12 mouse cellular contexts compared by ENCODE assay signal in genomic region chr10:77144372-77144771, GRCm38 (mm10). TPM values are rescaled to one million over a fixed set of nuclear protein-coding genes. Genes with fewer than 3 reads are reported as not detected.
A peak's percentile ranks its signal among the peaks of the same experiment; 100 is the strongest.
DNase-seq lines count a peak whose midpoint lies in the region; ATAC-seq and TF ChIP-seq lines count a peak whose summit lies in the region.
"Had no signal": no experiment of that assay in that cellular context is flagged by ENCODE, and none has a peak within 500 bp of the region (broad histone marks: within the 10 kb centered on the region; RNA-seq: fewer than 3 reads in every experiment).

No protein-coding gene starts in this region.

- TF ChIP-seq CTCF in heart, adult 2 months (IDR thresholded peaks at IDR 0.05), result peak; percentile 48
- peak; percentile 61 for TF ChIP-seq CTCF in liver, postnatal 0 days (IDR thresholded peaks at IDR 0.05; ENCODE audit: low read depth)

- no peak overlapping the region for H3K27ac ChIP-seq in heart, adult 2 months
- no peak overlapping the region for H3K27ac ChIP-seq in liver, postnatal 0 days (ENCODE audit: low read depth)
- no peak overlapping the region for H3K27ac ChIP-seq in liver, embryonic 11.5 days (ENCODE audit: low read depth, low read length)
- H3K27ac ChIP-seq: forebrain, embryonic 13.5 days had no signal

- no peak for DNase-seq in heart, adult 2 months
- no peak for DNase-seq in heart, adult 18-20 months
- DNase-seq in liver, postnatal 0 days, result no peak
- no peak for DNase-seq in liver, embryonic 11.5 days (ENCODE audit: low spot score)
- DNase-seq in kidney, postnatal 25 days, result peak; percentile 60 to 68
- peak; percentile 68 to 73 for DNase-seq in lung, postnatal 4 days
- DNase-seq: heart, adult 11 months had no signal

- no peaks in the 10 kb centered on the region for H3K36me3 ChIP-seq in heart, adult 2 months (ENCODE audit: control insufficient read depth, insufficient read depth, low read length)
- no peaks in the 10 kb centered on the region for H3K36me3 ChIP-seq in liver, postnatal 0 days (replicated peaks; ENCODE audit: insufficient read depth, low read length)
- H3K36me3 ChIP-seq in liver, embryonic 11.5 days (ENCODE audit: control insufficient read depth, insufficient read depth, low read length), result no peaks in the 10 kb centered on the region; the same call in 1 of the 2 replicates

- no peak overlapping the region for H3K4me2 ChIP-seq in liver, postnatal 0 days (ENCODE audit: low read depth, low read length)
- H3K4me2 ChIP-seq in liver, embryonic 11.5 days, result no peak overlapping the region
- H3K4me2 ChIP-seq: forebrain, embryonic 13.5 days had no signal

- TF ChIP-seq POLR2A in heart, adult 2 months (IDR thresholded peaks at IDR 0.05; ENCODE audit: insufficient read depth, low read depth, low read length), result no peak

- no peak for TF ChIP-seq EP300 in heart, adult 2 months (IDR thresholded peaks at IDR 0.05; ENCODE audit: insufficient read depth, low read depth, low read length)
- no peak for TF ChIP-seq EP300 in liver, postnatal 0 days (IDR thresholded peaks at IDR 0.05; ENCODE audit: low read depth)

- H3K4me3 ChIP-seq in heart, adult 2 months, result no peak overlapping the region
- H3K4me3 ChIP-seq in liver, postnatal 0 days (ENCODE audit: low read depth, low read length), result no peak overlapping the region
- no peak overlapping the region for H3K4me3 ChIP-seq in liver, embryonic 11.5 days (ENCODE audit: low read depth, low read length)
- H3K4me3 ChIP-seq: forebrain, embryonic 13.5 days had no signal

- H3K4me1 ChIP-seq in heart, adult 2 months (ENCODE audit: control insufficient read depth, insufficient read depth, low read length), result no peaks in the 10 kb centered on the region
- H3K4me1 ChIP-seq in liver, postnatal 0 days (ENCODE audit: insufficient read depth), result 0 out of 2 replicates have a peak, but pooled peaks cover 6% of the 10 kb centered on the region
- H3K4me1 ChIP-seq in liver, embryonic 11.5 days (replicated peaks; ENCODE audit: control insufficient read depth, insufficient read depth, low read length), result peaks cover 8% of the 10 kb centered on the region; the same call in 1 of the 2 replicates

- H3K9ac ChIP-seq in heart, adult 2 months (ENCODE audit: low read depth, low read length), result no peak overlapping the region
- H3K9ac ChIP-seq in liver, postnatal 0 days (replicated peaks), result no peak overlapping the region
- H3K9ac ChIP-seq in liver, embryonic 11.5 days (ENCODE audit: low read depth, low read length), result no peak overlapping the region
- H3K9ac ChIP-seq: forebrain, embryonic 13.5 days had no signal

- H3K79me2 ChIP-seq in heart, adult 2 months (replicated peaks; ENCODE audit: control insufficient read depth, insufficient read depth, low read length), result no peaks in the 10 kb centered on the region; the same call in 1 of the 2 replicates

- ATAC-seq in liver, postnatal 0 days, result peak; percentile 35; the same call in 1 of the 2 replicates
- no peak for ATAC-seq in liver, embryonic 11.5 days (replicated peaks; ENCODE audit: low FRiP score)
- ATAC-seq in granulocyte monocyte progenitor cell, adult 5-6 weeks (replicated peaks; ENCODE audit: poor library complexity, severe bottlenecking), result no peak
- ATAC-seq in activated CD4-positive, CD25-positive, alpha-beta regulatory T cell, adult 4 months, result no peak
- ATAC-seq: CD4-positive, CD25-positive, alpha-beta regulatory T cell, adult 4 months; forebrain, embryonic 13.5 days; hindbrain, embryonic 16.5 days had no signal

- no peaks in the 10 kb centered on the region for H3K9me3 ChIP-seq in liver, postnatal 0 days (ENCODE audit: low read length)
- no peaks in the 10 kb centered on the region for H3K9me3 ChIP-seq in liver, embryonic 11.5 days (ENCODE audit: control insufficient read depth, low read length)
- H3K9me3 ChIP-seq: forebrain, embryonic 13.5 days had no signal

- H3K27me3 ChIP-seq in heart, adult 2 months (ENCODE audit: control insufficient read depth, insufficient read depth, low read length), result no peaks in the 10 kb centered on the region
- no peaks in the 10 kb centered on the region for H3K27me3 ChIP-seq in liver, postnatal 0 days (ENCODE audit: insufficient read depth, low read length)
- no peaks in the 10 kb centered on the region for H3K27me3 ChIP-seq in liver, embryonic 11.5 days (replicated peaks; ENCODE audit: control insufficient read depth, insufficient read depth, low read length)
- H3K27me3 ChIP-seq: forebrain, embryonic 13.5 days had no signal

- WGBS in heart, adult 2 months, result 90% methylated on average over 2 of the region's 2 CpGs
- WGBS in liver, postnatal 0 days (ENCODE audit: insufficient replicate concordance), result 78% methylated on average over 2 of the region's 2 CpGs
- 91% methylated on average over 2 of the region's 2 CpGs for WGBS in liver, embryonic 11.5 days

- intact Hi-C loops in heart, adult 2 months (cut with DNase I), result no loop called here

RNA-seq across cellular contexts. Expression of gene Col18a1, which starts 22.0 kb away (rescaled TPM):
- total RNA-seq in heart, adult 2 months (2021), result 1 to 10 TPM; 9.3 to 9.8 TPM
- 12.9 and 13.1 TPM in 2 replicates for polyA plus RNA-seq in heart, adult 2 months (2012; rRNA removed)
- 1 to 10 TPM; 7.9 to 8.5 TPM for total RNA-seq in heart, adult 18-20 months (2021)
- polyA plus RNA-seq in liver, postnatal 0 days (2015; fragmentation: Nextera tagmentation; extraction: Ambion mirVana), result 137 and 167 TPM in 2 replicates
- 55.3 and 60.2 TPM in 2 replicates for polyA plus RNA-seq in liver, embryonic 11.5 days (2014; fragmentation: Nextera tagmentation; extraction: Ambion mirVana)
- total RNA-seq in granulocyte monocyte progenitor cell, adult 5-6 weeks (2014; fragmentation: Nextera tagmentation), result not detected in 2 replicates
- 0.05 TPM in 1 of 2 replicates, not detected in the other for total RNA-seq in granulocyte monocyte progenitor cell, adult 5-6 weeks (2017)
- under 1 TPM; 0.09 to 0.17 TPM for polyA plus RNA-seq in activated CD4-positive, CD25-positive, alpha-beta regulatory T cell, adult 4 months (2017; shearing (Covaris generic))

Comparison
In these comparisons a context has a peak if more than half of its experiments do, and no peak if none do; other contexts are left out.
1. DNase-seq: peak in kidney, postnatal 25 days (2 of 2) and lung, postnatal 4 days (2 of 2); none in heart, adult 2 months (0 of 2), heart, adult 18-20 months (0 of 2), liver, postnatal 0 days (single experiment) and liver, embryonic 11.5 days (single experiment).
2. RNA of gene Col18a1, which starts 22.0 kb away (polyA plus RNA-seq): 137 to 167 TPM in liver, postnatal 0 days, 55.3 to 60.2 TPM in liver, embryonic 11.5 days and 12.9 to 13.1 TPM in heart, adult 2 months; 0.09 to 0.17 TPM in activated CD4-positive, CD25-positive, alpha-beta regulatory T cell, adult 4 months; every median in the first group is over 10 times any median in the second.